Mouse (Mus musculus) ovary, adult 18-20 months (tissue): ENCODE results near the gene Cacnb2.

Source experiments
- DNase-seq: peaks from one replicate; pipeline ENCODE4 v3.0.0; 2022; ENCODE audit warnings: low spot score, mixed read lengths

Gene Cacnb2

DNA sequence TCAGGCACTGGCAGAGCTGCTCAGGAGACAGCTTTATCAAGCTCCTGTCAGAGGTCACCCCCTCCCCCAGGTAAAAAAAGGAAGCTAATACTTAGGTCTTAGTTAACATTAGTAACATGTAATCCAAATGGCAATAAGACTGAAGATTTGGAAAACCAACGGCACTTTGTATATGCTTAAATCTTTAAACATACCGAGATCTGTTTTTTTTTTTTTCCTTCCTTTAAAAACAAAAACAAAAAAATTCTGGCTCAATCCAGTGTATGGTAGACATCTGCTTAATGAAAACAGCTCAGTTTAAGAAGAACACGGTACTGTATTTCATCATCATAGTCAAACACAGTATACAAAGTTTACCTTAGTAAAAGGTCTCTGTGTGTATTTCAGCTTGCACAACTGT is at the start of gene Cacnb2:
TSS of gene Cacnb2 (plus strand) at position 301 of the 400 bp plus-strand sequence.
- DNase-seq = no peak

DNA sequence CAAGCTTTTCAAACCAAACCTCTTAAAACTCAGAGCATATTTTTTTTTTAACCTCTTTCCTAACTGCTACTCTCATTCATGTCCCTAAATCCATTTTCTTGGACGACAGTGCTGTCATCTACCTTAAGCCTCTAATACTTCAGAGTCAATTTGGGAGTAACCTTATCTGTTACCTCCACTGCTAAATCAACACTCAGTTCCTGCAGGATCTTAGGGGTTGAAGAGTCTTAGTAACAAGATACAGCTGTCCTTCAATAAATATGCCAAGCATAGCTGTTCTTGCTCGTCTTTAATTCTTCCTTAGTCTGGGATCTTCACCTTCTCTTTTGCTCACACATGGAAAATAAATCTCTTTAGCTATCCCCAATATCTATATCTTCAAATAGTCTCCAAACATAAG is 34.9 kb upstream of the Cacnb2 start:
- DNase-seq = no peak

DNA sequence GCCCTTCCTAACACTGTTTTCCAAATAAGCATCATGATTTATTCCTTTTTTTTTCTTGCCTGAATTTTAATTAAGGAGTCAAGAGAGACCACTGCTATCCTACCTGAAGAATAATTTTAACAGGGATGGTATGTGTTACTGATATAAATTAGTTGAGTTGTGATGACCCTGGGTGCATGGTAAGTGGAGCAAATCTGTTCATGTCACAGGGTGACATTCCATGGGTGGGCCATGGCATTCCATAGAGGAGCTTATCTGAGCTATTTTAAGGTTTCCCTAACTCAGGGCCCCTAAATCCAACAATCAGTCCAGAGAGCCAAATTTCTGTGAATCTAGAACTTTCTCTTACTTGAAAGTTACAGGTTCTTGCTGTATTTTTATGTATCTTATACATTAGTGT is 31.6 kb upstream of the Cacnb2 start:
- DNase-seq = no peak

DNA sequence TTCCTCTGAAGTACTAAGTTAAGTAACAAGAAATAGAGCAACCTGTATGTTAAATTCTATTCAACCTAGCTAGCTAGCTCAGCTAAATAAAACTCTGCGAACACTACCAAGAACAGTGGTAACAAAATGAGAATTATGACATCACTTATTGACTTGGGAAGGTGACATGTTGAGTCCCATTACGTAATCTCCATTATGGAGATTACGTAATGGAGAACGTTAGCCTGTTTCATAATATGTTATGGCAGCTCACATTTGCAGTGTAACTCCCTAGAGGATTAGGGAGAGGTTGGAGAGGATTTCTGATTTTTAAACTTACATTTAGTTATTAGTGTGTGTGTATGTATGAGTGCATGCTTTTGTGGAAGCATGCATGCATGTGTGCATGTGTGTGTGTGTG is 13.3 kb upstream of the Cacnb2 start:
- no peak for DNase-seq

DNA sequence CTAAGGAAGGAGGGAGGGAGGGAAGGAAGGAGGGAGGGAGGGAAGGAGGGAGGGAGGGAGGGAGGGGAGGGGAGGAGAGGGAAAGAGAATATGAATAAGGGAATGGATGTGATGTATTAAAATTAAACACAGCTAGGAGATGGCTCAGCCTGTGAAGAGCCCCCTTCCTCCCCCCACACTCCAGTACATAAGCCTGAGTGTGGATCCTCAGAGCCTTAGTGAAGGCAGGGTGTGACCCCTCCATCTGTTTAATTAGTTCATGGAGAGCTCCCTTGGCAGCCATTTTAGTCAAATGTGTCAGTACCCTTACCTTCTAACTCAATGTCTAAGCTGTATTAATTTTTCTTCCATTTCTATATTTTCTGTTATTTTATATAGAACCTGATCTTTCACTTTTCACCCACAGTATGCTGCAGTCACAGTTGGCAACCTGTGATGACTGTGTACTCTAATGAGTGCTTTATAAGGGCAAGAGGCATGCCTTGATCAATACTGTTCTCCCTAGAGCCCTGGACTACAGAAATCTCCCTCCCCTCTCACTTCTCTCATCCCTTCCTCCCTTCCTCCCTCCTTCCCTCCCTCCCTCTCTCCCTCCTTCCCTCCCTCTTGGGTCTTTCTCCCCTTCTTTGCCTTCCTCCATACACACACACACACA is 4.9 kb upstream of the Cacnb2 start:
- DNase-seq = no peak

DNA sequence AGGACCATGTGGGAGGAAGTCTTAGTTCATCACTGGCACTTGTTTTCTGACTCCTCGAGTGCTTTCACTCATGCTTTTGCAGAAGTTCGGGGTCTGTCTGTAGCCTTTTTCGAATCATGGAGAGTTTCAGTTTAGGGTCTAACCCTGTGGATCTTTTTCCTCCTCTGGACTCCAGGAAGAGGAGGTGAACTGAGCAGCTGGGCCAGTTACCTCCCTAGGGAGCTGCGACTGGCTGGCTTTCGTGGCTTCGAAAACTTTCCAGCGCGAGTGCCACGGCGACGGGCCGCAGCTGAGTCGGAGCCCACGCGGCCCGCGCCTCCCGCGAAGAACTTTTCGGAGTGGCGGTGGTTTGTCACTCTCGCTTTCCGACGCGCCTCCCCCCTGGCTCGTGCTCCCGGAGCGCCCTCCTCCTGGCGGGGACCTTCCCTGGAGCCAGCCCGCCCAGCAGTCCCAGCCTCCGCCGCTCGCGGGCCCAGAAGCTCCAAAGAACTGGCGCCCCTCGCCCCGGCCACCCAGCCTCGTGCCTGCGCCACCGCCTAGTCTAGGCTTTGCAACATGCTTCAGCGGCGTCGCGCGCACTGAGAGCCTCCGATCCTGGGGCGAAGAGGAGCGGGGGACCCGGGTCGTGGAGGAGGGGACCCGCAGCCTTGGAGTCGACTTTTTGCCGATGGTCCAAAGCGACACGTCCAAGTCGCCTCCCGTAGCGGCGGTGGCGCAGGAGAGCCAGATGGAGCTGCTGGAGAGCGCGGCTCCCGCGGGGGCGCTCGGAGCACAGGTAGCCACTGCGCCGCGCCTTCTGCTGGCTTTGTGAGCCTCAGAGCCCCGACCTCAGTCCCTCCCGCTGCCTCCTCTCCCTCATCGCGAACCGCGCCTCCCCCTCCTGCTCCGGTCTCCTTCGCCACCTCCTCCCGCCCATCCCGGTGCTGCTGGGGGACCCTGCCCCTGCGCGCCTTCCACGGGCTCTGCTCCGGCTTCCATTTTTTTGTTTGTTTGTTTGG is 1.2 kb downstream of the Cacnb2 start:
- peak; percentile 66 for DNase-seq

DNA sequence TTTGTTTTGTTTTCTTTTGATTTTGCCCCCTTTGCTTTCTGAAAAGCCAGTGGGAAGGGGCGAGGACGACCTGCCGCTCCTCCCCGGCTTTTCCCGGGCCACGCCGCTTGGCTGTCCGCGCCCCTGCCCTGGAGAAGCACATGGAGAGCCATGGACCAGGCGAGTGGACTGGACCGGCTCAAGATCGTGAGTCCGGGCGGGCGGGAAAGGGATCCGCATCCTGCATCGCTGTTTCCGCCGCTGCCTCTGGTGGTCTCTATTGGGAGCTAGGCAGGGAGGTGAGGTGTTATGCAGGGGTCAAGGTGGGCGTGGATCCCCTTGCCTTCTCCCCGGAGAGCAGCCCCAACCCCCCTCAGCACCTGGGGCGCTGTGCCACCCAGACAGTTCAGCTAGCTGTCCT is 1.9 kb downstream of the Cacnb2 start:
- DNase-seq = no peak

DNA sequence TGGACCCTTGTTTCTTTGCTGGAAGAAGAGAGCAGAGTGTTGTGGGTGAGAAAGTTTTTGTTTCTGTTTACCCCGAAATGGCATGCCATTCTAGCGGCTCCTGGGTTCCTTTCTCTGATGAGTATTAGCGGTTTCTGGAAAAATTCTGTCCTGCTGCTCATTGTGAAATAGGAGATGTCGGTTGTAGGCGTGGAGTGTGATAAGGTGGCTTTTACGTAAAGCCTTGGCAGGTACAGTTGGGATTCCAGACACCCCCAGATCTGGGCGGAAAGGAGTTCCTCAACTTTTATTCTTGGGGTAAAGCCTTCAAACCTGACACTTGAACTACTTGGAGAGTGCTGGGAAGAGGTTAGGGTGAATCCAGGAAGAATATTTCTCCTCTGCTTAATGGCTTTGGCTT is 2.3 kb downstream of the Cacnb2 start:
- no peak for DNase-seq

DNA sequence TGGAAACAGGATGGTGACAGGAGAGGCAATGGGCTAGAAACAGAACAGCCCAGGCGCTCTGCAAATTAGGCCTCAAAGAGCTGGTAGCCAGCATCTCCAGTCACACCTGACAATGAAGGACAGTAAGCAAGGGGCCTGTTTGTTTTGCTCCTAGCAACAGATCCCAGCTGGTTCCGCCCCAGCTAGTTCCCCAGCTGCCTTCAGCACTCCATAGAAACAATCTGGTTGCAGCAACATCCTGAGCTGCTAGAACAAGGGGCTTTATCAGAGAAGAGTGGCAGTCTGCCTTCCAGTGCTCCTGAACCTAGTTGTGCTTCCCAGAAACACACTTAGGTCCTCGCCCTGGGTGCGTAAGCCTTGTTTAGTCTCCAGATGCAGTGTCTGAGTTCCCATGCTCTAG is 5.7 kb downstream of the Cacnb2 start:
- DNase-seq = no peak

DNA sequence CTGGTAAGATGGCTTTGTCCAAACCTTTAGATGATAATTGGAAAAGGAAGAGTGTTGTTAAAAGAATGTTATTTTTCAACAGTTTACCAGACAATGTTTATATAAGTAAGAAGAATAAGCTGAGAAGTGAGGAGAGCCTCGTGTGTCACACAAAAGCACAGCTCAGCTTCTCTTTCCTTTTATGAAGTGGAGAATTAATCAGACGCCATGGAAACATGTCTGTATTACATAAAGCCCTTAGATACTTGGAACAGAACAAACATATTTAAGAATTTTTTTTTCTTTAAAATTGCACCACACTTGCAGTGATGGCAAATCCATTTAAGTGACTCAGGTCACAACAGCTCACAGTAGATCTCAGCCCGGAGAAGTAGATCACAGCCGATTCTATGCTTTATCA is 9.8 kb downstream of the Cacnb2 start:
- DNase-seq = no peak

DNA sequence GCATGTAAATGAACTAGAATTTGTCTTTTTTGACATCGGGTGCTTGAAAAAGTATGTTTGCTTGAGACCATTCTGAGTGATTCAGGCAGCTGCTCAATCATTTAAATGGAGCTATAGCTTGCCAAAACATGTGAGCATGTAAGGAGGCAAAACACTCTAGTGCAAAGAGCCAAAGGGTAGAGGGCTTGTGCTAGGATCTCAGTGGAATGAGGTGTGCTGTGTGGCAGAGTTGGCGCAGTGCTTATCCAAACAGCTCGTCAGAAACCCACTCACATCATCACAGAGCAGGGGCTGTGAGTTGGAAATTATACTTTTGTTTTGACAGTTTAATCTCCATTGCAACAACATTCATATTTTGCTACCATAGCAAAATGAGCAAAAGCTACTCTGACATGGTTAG is 13.5 kb downstream of the Cacnb2 start:
- no peak for DNase-seq

DNA sequence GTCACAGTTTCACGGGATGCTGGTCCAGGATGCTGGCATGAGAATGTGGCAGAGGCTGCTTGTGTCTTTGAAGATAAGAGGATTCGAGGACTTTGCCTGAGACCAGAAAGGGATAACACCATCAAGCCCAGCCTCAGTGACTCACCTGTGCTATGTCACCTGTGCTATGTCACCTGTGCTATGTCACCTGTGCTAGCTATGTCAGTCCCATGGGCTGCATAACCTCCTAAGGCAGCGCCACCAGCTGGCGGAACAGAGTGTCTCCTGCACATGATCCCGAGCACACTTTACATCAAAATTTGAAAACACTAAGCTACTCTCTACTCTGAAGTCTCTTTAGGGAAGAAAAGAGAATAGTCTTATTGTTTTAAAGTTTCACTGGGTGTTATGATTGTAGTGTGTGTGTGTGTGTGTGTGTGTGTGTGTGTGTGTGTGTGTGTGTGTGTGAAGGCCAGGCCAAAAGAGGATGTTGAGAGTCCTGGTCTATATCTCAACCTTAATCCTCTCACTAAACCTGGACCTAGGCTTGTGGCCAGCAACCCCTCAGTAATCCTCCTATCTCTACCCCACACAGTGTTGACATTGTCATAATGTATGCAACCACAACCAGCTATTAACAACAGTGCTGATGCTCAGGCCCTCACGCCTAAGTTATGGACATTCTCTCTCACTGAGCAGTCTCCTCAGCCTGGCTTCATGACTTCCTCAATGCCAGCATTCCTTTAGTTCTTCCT is 17.4 kb downstream of the Cacnb2 start:
- no peak for DNase-seq

DNA sequence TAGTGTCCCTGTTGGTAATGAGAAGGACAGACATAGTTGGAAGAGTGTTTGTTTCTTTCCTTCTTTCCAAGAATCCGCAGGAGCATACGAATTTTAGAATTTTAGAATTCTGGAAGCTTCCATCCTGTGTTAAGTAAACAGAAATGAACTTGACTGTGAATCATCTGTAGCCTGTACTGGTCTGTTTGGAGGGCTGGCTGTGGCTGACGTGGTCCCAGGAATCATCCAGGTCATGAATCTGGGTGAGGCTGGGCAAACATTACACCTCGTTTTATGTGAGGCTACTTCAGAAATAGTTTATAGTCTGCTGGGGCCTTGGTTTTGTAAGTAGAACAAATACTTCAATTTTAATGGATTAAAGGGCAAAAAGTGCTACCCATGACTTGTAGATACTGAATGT is 18.0 kb downstream of the Cacnb2 start:
- DNase-seq = no peak

DNA sequence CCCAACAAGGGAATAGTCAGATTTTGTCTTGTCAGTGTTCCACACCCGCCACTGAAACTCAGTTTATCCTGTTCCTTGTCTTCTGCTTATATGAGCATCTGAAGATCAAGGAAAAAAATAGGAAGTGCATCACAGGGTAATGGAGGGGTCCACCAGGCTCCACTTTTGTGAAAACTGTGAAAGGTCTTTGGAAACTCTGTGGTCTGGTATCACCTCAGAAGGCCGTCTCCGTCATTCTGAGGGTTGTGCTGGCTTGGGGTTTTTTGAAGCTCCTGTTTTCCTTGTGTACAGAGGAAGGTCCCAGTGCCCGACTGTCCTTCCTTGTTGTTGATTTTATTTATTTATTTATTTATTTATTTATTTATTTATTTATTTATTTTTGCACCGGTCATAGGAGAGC is 20.9 kb downstream of the Cacnb2 start:
- DNase-seq = no peak

DNA sequence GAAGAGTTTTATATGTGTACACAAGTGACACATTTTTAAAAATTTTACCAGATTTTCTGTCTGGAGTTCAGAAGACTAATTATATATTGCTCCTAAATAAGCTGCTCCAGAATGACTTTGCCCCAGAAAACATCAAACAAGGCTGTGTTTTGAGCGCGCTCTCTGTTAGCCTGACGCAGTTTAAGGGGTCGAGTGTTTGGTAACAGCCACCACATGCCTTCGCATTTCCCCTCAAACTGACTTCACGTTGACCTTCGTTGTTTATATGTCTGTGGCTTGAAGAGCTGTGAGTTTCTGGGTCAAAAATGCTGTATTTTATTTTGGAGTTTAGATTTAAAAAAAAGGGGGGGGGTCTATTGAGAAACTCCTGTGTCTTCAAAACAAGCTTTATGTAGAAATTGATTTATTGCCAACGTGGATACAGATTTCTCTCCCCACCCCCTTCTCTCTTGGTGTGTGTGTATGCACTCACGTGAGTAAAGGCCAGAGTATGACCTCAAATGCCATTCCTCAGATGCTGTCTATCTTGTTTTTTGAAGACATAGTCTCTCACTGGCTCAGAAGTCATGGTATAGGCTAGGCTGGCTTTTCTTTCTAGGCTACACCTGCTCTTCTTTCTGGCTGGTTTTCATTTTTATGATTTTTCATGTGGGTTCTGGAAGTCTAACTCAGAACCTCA is 27.1 kb downstream of the Cacnb2 start:
- DNase-seq = no peak

DNA sequence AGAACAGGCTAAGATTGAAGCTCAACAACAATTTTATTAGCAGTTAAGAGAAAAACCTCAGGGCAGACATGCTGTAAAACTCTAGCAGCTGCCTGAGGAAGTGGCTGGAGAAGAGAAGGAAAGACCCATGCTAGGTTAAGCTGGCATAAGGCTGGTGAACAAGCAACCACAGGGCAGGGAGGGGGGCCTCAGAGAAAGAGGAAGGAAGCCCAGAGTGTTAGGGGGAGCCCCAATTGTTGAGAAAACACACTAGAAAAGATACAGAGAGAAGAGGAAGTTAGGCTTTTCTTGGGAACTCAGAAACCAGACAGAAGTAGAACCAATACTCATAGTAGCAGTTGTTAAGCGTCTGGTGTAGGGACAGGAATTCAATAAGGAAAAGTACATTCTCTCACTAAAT is 28.7 kb downstream of the Cacnb2 start:
- DNase-seq = no peak

DNA sequence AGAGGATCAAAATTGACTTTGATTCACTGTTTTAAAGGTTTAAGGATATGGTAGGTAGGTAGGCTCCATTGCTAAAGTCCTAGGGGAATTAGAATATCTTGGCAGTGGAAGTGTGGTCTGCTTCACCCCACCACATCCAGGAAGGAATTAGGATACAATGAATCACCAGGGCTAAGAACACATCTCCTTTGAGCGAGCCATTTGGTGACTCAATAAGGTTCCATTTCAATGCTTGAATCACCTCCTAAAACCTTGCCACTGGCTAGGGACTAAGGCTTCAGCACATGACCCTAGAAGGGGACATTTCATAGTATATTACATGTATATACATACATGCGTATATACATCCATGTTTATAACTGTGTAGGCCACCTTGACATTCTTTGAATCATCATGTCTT is 30.3 kb downstream of the Cacnb2 start:
- DNase-seq = no peak

DNA sequence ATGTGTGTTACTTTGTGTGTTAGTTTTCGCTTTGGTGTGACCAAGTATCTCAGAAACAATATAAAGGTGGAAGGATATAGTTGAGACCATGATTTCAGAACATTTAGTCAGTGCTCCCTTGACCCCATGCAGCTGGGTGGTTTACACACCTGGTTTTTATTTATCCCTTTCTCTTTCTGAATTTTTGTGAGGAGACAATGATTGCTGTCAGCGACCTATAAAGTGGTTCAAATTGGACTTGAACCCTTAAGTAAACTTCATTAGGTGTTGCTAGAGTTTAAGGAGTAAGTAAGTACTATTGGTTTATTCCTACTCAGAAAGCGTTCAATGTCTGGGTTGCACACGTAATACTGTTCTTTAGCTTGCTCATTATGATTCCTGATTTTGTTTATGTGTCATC is 36.4 kb downstream of the Cacnb2 start:
- no peak for DNase-seq

DNA sequence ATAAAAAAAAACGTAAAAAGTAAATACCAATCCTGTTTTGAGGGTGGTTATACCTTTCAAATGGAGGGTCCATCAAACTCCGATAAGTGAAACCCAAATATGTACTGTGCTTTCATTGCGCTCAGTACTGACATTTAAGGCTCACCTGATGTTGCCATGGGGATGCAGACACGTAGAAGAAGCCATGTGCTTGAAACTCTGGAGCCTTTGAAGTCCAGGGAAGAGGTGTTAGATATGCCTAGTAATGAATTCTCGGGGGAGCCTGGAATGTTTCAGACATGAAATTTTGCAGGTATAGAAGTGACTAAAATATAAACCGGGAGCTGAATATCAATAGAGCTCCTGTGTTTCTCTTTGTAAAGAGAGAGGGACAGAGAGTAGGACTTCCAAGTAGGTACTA is 37.0 kb downstream of the Cacnb2 start:
- no peak for DNase-seq

DNA sequence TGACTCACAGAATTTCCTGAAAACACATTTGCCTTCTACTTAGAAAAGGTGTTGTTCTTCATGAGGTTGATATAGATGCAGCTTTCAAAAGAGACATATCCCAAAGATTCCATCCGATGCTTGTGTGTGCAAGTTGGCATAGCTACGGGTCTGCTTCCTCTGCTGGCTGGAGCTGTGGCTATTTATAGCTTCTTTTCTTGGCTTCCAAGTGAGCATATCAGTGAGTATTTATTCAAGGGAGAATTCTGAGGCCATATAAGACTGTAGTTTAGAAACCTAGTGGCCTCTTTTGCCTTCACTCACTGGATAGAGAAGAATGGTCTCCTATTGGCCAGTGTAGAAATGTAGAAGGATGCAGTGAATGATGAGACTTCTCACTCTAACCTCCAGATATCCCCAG is 38.2 kb downstream of the Cacnb2 start:
- DNase-seq = peak; percentile 7

DNA sequence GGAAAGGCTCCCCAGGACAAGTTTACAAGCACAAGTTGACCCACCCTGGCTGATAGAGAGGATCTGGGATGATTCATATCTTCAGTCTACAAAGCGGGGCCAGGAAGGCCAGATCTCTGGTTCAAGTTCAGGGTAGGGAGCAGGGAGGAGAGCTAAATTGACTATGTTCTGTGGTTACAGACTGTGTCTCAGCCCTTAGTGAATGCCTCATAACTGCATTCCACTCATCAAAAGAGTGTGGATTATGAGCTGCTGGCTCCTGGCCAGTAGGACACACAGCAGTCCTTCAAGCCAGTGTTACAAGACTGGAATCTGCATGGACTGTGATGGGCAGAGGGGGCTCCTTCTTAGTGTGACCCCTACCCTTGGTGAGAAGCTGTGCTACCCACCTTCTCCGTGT is 48.4 kb downstream of the Cacnb2 start:
- no peak for DNase-seq

DNA sequence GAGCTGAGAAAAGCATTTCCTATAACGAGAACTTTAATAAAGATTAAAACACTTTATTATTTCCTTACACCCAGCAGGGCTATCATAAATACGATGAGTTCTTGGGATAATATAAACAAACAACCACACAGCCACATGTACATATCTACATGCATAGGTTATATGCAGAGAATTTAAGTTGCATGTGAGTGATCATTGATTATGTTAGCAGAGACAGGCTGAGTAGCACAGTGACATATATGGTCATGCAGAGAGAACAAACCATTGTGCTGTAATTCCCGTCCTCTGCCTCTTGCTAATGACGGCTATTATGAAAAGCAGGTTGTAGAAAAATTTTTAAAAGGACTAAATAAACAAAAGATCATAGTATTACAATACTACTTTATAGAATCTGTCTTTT is 53.8 kb downstream of the Cacnb2 start:
- DNase-seq = no peak
